Mouse (Mus musculus): ENCODE measurements around the gene Thbs2.
"Not testable (repeated sequence)": the region's sequence is repeated elsewhere in the genome, so short reads cannot be mapped to it uniquely, and the experiment has no call there.

Thbs2 gene

DNA sequence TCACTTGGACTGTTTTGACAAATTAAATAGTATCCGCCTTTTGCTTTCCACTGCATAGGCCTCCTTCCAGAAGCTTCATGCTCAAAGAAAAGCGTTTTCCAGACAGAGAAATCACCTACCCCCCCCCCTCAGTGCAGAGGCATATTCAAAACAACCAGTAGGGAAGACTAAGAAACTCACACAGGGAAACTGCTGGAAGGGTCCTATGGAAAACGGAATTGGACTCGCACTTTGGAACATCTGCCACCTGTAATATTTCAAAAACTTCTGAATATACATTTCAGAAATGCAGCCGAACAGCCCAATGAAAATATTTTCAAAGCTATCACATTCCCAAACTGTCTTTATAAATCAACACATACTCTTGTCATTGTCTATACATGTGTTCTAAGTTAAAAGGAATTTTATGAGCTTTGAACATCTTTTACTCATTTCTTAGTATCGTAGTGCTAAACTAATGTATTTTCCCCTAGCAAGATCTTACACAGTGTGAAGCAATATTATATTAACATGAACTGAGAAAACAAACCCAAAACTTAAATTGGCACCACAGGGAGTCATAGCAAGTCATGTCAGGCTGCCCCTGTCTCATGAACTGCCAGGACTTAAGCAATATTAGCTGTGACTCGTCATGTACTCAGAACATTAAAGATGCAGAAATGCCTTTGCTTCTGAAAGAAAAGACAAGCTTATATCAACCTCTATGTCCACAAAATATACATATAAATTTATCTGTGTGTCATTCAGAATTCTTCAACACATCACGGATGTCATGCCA is 58.3 kb downstream of the Thbs2 start:
- DNase-seq (ENCODE audit: low spot score in 2 of 2) = no peak

DNA sequence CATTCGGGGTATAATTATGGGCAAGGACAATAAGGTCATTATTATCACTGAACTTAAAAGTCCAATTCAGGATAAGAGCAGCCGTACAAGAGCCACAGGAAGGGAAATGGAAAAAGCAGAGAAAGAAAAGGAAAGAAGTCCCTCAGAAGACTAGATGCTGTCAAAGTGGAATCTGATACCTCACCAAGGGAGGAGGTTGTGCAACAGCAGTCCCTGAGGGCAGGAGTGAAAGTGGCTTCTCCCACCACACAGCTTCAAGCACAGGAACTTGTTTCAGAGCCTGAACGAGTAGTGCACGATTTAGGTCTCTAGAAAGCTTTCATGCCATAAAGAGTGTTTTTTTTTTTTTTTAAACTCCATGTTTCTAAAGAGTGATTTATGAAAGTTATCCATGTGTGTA is 65.1 kb downstream of the Thbs2 start:
- no peak for DNase-seq (ENCODE audit: low spot score in 2 of 2)

DNA sequence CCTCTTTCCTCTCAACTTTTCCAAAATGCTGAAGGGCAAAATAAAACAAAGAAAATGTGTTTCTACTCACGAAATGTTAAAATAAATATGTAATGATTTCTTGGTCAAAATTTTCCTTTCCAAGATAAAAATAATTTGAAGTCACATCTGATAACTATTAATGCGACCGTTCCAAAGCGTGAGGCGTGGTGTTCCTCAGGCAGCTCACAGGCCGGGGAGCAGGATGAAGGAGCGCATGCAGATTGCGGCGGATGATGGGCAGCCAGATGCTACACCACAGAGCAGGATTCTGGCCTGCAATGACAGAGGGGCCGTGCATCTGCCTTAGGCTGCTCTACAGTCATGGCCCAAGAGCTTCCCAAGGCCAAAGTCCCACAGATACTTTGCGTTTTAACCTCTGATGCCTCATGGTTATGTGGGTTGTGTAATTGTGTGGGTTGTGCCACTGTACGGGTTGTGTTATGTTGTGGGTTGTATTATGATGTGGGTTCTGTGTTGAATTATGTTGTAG is 66.2 kb downstream of the Thbs2 start:
- DNase-seq (ENCODE audit: low spot score in 2 of 2) = no peak

DNA sequence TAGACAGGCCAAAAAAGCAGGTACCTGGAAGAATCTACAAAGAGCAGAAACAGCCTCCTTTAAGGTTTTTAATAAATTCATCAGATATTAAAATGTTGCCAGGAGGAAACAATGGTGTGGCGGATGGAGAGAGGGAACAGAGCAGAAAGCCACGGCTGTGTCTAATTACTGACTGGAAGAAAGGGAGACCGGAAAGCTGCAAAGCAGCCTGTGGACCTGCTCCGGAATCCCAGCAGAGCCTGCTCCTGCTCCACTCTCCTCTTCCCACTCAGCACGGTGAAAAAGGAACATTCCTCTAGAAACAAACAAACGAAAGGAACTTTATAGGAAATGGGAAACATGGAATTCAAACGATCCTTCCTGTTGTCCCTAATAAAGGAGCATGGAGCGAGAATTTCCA is 69.6 kb downstream of the Thbs2 start:
- DNase-seq (ENCODE audit: low spot score in 2 of 2) = no peak

DNA sequence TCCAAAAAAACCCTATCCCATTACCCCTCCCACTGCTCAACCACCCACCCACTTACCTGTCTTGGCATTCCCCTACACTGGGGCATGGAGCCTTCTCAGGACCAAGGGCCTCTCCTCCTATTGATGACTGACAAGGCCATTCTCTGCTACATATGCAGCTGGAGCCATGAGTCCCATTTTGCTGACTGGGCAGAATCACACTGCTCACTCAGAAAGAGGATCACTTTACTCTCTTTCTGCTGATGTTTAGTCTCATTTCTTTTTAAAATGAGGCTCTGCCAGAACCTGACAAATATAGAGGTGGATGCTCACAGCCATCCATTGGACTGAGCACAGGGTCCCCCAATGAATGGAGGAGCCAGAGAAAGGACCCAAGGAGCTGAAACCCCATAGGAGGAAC is 73.0 kb downstream of the Thbs2 start:
- not testable (repeated sequence) for DNase-seq (ENCODE audit: low spot score in 2 of 2)

DNA sequence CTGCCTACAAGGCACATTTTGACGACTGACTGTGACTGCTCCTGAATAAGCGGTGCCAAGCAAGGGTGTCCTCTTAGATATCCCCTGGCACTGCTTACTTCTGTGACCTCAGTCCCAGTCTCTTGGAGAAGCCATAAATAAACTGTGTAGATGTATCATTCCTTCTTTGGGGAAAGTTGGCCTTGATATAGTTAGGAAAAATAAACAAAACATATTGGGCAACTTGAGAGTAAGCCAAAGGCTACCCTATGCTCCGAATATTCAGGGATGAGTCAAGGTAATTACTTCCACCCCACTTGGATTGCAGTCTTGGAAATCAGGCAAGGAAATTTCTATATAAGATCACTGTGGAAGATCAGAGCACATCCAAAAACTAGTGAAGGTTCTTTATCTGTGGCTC is 74.0 kb downstream of the Thbs2 start:
- DNase-seq (ENCODE audit: low spot score in 2 of 2) = no peak

DNA sequence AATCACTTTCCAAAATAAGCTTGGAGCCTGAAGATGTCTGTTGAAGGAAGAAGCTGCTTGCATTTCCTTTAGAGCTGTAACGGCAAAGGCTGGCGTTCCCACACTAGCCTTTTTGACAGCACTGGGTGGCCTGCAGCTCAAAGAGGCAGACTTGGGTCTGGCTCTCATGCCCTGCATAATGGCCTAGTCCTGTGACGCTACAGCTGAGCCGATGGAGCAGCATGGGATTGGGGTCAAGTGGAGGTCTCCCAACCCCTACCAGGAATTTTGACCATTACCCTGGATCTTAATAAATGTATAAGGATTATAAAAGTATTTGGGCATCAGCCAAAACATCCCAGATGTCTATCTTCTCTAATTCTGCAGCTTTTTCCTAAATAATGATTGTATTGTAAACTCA is 75.0 kb downstream of the Thbs2 start:
- no peak for DNase-seq (ENCODE audit: low spot score in 2 of 2)
